Mouse (Mus musculus) hindbrain, embryonic 16.5 days (tissue): ENCODE measurements at regions not wholly inside any gene's neighbourhood (a gene's known extent, or its start where the extent isn't known, plus 50 kb on each side); places are given as distances from the start of the nearest gene placed in this dataset.

Source experiments
- ATAC-seq: fragments of 200-750 bp; cut with Nextera tagmentation; 2 replicates; pipeline ENCODE4 v1.8.0; 2017; ENCODE audit warnings: moderate TSS enrichment, moderate library complexity
- H3K27ac ChIP-seq: fragments of 300-500 bp; sonication (generic); 2 replicates; pipeline ENCODE4 v1.5.1; 2014; ENCODE audit warnings: low read depth, mild to moderate bottlenecking, control low read depth, low read length, moderate library complexity
- H3K27me3 ChIP-seq: fragments of 300-500 bp; sonication (generic); replicated peaks from 2 replicates; pipeline ENCODE4 v1.6.1; 2014; ENCODE audit warnings: low read length; ENCODE audit not compliant: control insufficient read depth, insufficient read depth
- H3K36me3 ChIP-seq: fragments of 300-500 bp; sonication (generic); 2 replicates; pipeline ENCODE4 v1.6.1; 2014; ENCODE audit warnings: mild to moderate bottlenecking, low read length, moderate library complexity, mixed read lengths; ENCODE audit not compliant: control insufficient read depth, insufficient read depth
- H3K4me1 ChIP-seq: fragments of 300-500 bp; sonication (generic); 2 replicates; pipeline ENCODE4 v1.6.1; 2014; ENCODE audit warnings: low read depth, low read length; ENCODE audit not compliant: control insufficient read depth, insufficient read depth
- H3K4me2 ChIP-seq: fragments of 300-500 bp; sonication (generic); 2 replicates; pipeline ENCODE4 v1.6.1; 2014; ENCODE audit warnings: mild to moderate bottlenecking, low read length, control low read depth, moderate library complexity
- H3K4me3 ChIP-seq: fragments of 300-500 bp; sonication (generic); 2 replicates; pipeline ENCODE4 v1.5.1; 2014; ENCODE audit warnings: mild to moderate bottlenecking, low read length, control low read depth, moderate library complexity
- H3K9ac ChIP-seq: fragments of 300-500 bp; sonication (generic); 2 replicates; pipeline ENCODE4 v1.6.1; 2014; ENCODE audit warnings: low read depth, mild to moderate bottlenecking, control low read depth, low read length, moderate library complexity
- H3K9me3 ChIP-seq: fragments of 300-500 bp; sonication (generic); 2 replicates; pipeline ENCODE4 v1.6.1; 2014; ENCODE audit warnings: mild to moderate bottlenecking, low read length, moderate library complexity; ENCODE audit not compliant: control insufficient read depth
- WGBS: fragments of 180-500 bp; shearing (Covaris S2); extraction: QIAGEN DNeasy Blood & Tissue Kit; methylation state at CpG from one replicate; pipeline ENCODE4 v1.1.7; 2014; 5-methylcytosine and 5-hydroxymethylcytosine counted together

DNA sequence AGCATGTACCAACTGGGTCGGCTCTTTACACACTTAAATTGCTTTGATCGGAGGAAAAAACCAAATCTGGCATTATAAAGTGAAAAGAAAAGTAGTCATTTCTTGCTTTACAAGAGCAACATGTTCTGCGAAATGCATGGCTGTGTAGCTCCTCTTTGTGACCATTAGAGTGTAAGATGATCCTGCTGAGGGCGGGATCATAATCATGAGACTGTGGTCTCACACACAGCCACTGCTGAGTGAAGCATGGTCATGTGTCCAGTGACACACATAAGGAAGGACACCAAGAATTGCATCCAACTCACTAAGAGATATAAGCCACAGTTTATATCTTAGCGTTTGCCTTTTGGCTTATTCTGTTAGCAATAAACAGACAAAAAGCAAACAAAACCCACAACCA is 53.8 kb upstream of the C1qtnf3 start:
- Histone ChIP-seq H3K9ac (no peak overlapping the region), H3K36me3 (no peaks in the 10 kb centered on the region), H3K4me3 (no peak overlapping the region), H3K4me2 (no peak overlapping the region), H3K4me1 (no peaks in the 10 kb centered on the region), H3K27ac (no peak overlapping the region), H3K27me3 (no peaks in the 10 kb centered on the region), H3K9me3 (no peaks in the 10 kb centered on the region)
- WGBS, result 86% methylated on average over 5 of the region's 5 CpGs
- ATAC-seq, result no peak

DNA sequence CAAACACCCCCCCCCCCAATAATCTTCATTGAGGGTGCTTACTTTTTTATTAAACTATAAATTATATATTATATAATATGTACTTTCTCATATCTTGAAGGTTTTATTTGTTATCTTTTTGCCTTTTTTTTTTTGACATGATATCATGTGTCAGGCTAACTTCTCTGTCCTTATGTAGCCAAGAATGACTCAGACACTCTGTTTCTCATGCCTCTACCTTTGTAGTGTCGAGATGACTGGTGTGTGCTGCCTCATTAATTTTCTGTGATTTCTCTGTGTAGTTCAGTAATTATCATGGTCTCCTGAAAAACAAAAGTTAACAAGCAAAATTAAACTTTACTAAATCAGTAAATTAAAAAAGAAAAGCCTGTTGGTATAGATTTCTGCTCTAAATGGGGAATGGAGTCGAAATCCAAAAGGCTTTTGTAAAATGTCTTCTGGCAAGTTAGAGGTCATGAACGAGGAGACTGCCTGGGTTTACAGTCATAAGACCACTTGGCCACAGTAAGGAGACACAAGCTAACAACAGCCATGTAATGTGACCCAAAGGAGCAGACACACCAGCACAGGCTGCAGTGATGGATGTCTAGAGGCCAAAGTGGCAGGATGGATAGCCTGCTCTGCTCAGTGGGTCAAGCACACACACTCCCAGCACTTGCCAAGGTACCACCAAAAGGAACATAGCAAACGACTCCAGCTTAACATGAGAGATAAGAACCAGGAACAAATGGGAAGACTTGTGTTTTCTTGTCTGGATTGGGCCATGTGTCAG is 53.2 kb upstream of the C1qtnf3 start:
- H3K9me3 ChIP-seq, result no peaks in the 10 kb centered on the region
- WGBS, result 80% methylated on average over 4 of the region's 4 CpGs
- no peak for ATAC-seq

DNA sequence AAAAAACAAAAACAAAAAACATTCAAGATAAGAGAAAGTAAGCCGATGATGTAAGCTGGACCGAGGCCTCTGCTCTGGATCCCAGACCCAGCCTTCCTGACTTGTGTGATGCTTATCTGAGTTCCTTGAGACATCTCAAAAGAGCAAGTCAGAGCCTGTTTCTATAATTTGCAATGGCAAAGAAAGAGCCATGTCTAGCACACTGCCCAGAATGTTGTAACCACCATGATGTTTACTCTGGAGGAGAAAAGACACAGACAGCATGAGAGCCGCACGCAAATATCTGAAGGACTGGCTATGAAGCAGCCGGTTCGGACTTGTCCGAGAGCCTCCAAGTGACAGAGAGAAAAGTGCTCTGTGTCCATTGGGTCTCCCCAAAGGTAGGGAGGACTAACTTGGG is 52.2 kb upstream of the C1qtnf3 start:
- Histone ChIP-seq H3K27me3 (no peaks in the 10 kb centered on the region), H3K4me2 (no peak overlapping the region), H3K9me3 (no peaks in the 10 kb centered on the region), H3K4me1 (no peaks in the 10 kb centered on the region), H3K27ac (no peak overlapping the region), H3K36me3 (no peaks in the 10 kb centered on the region), H3K9ac (no peak overlapping the region), H3K4me3 (no peak overlapping the region)
- ATAC-seq, result no peak
- 94% methylated on average over 7 of the region's 7 CpGs for WGBS

More for the DNA sequence above, 53.2 kb upstream of the C1qtnf3 start:
- H3K4me3 ChIP-seq, result no peak overlapping the region
- no peaks in the 10 kb centered on the region for H3K4me1 ChIP-seq
- no peak overlapping the region for H3K27ac ChIP-seq
- H3K9ac ChIP-seq, result no peak overlapping the region
- H3K36me3 ChIP-seq, result no peaks in the 10 kb centered on the region
- no peak overlapping the region for H3K4me2 ChIP-seq
- H3K27me3 ChIP-seq, result no peaks in the 10 kb centered on the region

DNA sequence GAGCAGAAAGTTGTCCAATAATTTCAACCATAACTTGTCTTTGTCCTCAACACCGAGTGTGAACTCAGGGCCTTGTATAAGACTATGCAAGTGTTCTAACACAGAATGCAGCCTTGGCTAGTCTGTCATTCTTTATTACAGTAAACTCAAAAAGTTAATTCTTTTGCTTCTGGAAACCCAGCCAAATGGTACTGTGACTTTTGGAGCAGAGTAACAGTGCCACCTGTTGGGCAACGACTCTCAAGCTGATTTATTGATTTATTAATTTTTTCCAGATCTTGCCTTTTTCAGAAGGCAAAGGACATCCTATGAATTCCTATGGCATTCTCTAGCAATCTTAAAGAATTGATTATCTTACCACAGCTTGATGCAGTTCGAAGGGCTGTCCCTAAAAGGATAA is 51.1 kb upstream of the C1qtnf3 start:
- Histone ChIP-seq H3K36me3 (no peaks in the 10 kb centered on the region), H3K9ac (no peak overlapping the region), H3K4me3 (no peak overlapping the region), H3K9me3 (no peaks in the 10 kb centered on the region), H3K4me1 (no peaks in the 10 kb centered on the region), H3K27ac (no peak overlapping the region), H3K4me2 (no peak overlapping the region), H3K27me3 (no peaks in the 10 kb centered on the region)
- WGBS, result 39% methylated on average over 3 of the region's 3 CpGs
- ATAC-seq, result no peak

DNA sequence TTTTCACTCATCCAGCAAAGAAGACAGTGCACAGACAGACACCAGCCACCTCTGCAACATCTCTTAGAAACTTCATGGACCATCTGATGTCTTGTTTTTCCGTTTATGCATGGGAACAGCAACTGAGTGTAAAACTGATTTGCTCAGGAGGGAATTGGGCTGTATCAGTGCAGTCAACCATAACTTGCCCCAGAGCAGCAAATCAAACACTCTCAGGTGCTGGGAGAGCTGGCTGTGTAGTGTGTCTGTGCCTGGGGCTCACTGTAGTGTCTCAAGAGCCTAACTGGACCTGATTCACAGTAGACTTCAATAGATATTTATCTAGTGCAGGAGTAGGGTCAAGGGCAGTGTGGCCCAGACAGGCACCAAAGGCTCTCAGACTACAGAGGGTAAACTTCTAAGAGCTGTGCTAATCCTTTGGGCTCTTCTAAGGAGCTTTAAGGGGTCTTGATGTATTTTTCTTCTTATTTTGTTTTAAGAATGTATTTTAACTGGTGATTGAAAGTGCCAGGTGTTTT is 50.3 kb upstream of the C1qtnf3 start:
- H3K4me2 ChIP-seq, result no peak overlapping the region
- H3K9ac ChIP-seq, result no peak overlapping the region
- no peak for ATAC-seq
- H3K27me3 ChIP-seq, result no peaks in the 10 kb centered on the region
- no peaks in the 10 kb centered on the region for H3K4me1 ChIP-seq
- no peaks in the 10 kb centered on the region for H3K9me3 ChIP-seq
- H3K27ac ChIP-seq, result no peak overlapping the region
- WGBS, result 48% methylated on average over 1 of the region's 1 CpGs
- H3K4me3 ChIP-seq, result no peak overlapping the region
- no peaks in the 10 kb centered on the region for H3K36me3 ChIP-seq
